ENCODE assay signal across 10 mouse cellular contexts in genomic region chrX:57277560-57278335, GRCm38 (mm10).
DNase-seq lines count a peak whose midpoint lies in the region; ATAC-seq and TF ChIP-seq lines count a peak whose summit lies in the region.
"Had no signal": no experiment of that assay in that cellular context is flagged by ENCODE, and none has a peak within 500 bp of the region (broad histone marks: within the 10 kb centered on the region; RNA-seq: fewer than 3 reads in every experiment).

No protein-coding gene starts in this region.

- H3K4me2 ChIP-seq in midbrain, embryonic 12.5 days (replicated peaks) = no peak overlapping the region
- no peak overlapping the region for H3K4me2 ChIP-seq in midbrain, embryonic 15.5 days
- peak overlapping the region; percentile 36; the same call in 1 of the 2 replicates for H3K4me2 ChIP-seq in heart, embryonic 13.5 days
- no peak overlapping the region for H3K4me2 ChIP-seq in lung, postnatal 0 days (replicated peaks; ENCODE audit: low read depth, low read length)

- H3K36me3 ChIP-seq in midbrain, embryonic 12.5 days = no peaks in the 10 kb centered on the region
- no peaks in the 10 kb centered on the region for H3K36me3 ChIP-seq in midbrain, embryonic 15.5 days (replicated peaks)
- no peaks in the 10 kb centered on the region for H3K36me3 ChIP-seq in heart, embryonic 13.5 days
- H3K36me3 ChIP-seq in lung, postnatal 0 days (ENCODE audit: insufficient read depth, low read length) = no peaks in the 10 kb centered on the region

- 0 out of 2 replicates have a peak, but pooled peaks have one; percentile 23 for ATAC-seq in midbrain, embryonic 12.5 days (ENCODE audit: low FRiP score, low read depth)
- no peak for ATAC-seq in midbrain, embryonic 15.5 days (replicated peaks)
- no peak for ATAC-seq in heart, embryonic 13.5 days (ENCODE audit: extremely low read depth, insufficient number of reproducible peaks, low FRiP score, low TSS enrichment)
- ATAC-seq in lung, postnatal 0 days = peak; percentile 80
- ATAC-seq: inflammation-experienced regulatory T-cells, adult 6 months had no signal

- DNase-seq in adrenal gland, postnatal 14 days = peak; percentile 20
- DNase-seq in adrenal gland, postnatal 4 days (ENCODE audit: low spot score in 2 of 2) = no peak
- DNase-seq in lung, postnatal 0 days (ENCODE audit: low spot score) = peak; percentile 63
- DNase-seq in layer of hippocampus, adult 9-11 months = no peak
- DNase-seq in cerebellum, adult 9-11 months = no peak
- DNase-seq: cerebellum, adult 11 months had no signal

- H3K4me1 ChIP-seq in midbrain, embryonic 12.5 days = 0 out of 2 replicates have a peak, but pooled peaks cover 4% of the 10 kb centered on the region
- H3K4me1 ChIP-seq in midbrain, embryonic 15.5 days = no peaks in the 10 kb centered on the region
- H3K4me1 ChIP-seq in heart, embryonic 13.5 days = peaks cover 24% of the 10 kb centered on the region
- H3K4me1 ChIP-seq in lung, postnatal 0 days (ENCODE audit: insufficient read depth, low read depth, low read length) = no peaks in the 10 kb centered on the region

- H3K4me3 ChIP-seq in midbrain, embryonic 12.5 days = no peak overlapping the region
- no peak overlapping the region for H3K4me3 ChIP-seq in midbrain, embryonic 15.5 days
- no peak overlapping the region for H3K4me3 ChIP-seq in heart, embryonic 13.5 days
- no peak overlapping the region for H3K4me3 ChIP-seq in lung, postnatal 0 days (ENCODE audit: low read depth, low read length)

- no peak for TF ChIP-seq CTCF in lung, postnatal 0 days (IDR thresholded peaks at IDR 0.05)

- H3K27ac ChIP-seq in midbrain, embryonic 12.5 days (replicated peaks) = no peak overlapping the region
- no peak overlapping the region for H3K27ac ChIP-seq in midbrain, embryonic 15.5 days
- peak overlapping the region; percentile 91 for H3K27ac ChIP-seq in heart, embryonic 13.5 days (replicated peaks)
- peak overlapping the region; percentile 51 for H3K27ac ChIP-seq in lung, postnatal 0 days (ENCODE audit: low read length)

- H3K9ac ChIP-seq in midbrain, embryonic 12.5 days (replicated peaks) = no peak overlapping the region
- no peak overlapping the region for H3K9ac ChIP-seq in midbrain, embryonic 15.5 days
- peak overlapping the region; percentile 40; the same call in 1 of the 2 replicates for H3K9ac ChIP-seq in heart, embryonic 13.5 days
- no peak overlapping the region for H3K9ac ChIP-seq in lung, postnatal 0 days (replicated peaks; ENCODE audit: low read depth)

- H3K27me3 ChIP-seq in midbrain, embryonic 12.5 days = no peaks in the 10 kb centered on the region
- no peaks in the 10 kb centered on the region for H3K27me3 ChIP-seq in midbrain, embryonic 15.5 days (replicated peaks)
- no peaks in the 10 kb centered on the region for H3K27me3 ChIP-seq in heart, embryonic 13.5 days (replicated peaks)
- H3K27me3 ChIP-seq in lung, postnatal 0 days (replicated peaks; ENCODE audit: insufficient read depth, low read length) = no peaks in the 10 kb centered on the region

- TF ChIP-seq EP300 in lung, postnatal 0 days (IDR thresholded peaks at IDR 0.05) = no peak

- WGBS in midbrain, embryonic 12.5 days = 43% methylated on average over 6 of the region's 6 CpGs
- WGBS in midbrain, embryonic 15.5 days = 43% methylated on average over 6 of the region's 6 CpGs
- WGBS in heart, embryonic 13.5 days = 22% methylated on average over 6 of the region's 6 CpGs
- 16% methylated on average over 6 of the region's 6 CpGs for WGBS in lung, postnatal 0 days

- no peaks in the 10 kb centered on the region for H3K9me3 ChIP-seq in midbrain, embryonic 12.5 days
- no peaks in the 10 kb centered on the region for H3K9me3 ChIP-seq in midbrain, embryonic 15.5 days
- H3K9me3 ChIP-seq in heart, embryonic 13.5 days = no peaks in the 10 kb centered on the region
- H3K9me3 ChIP-seq in lung, postnatal 0 days (ENCODE audit: low read length) = no peaks in the 10 kb centered on the region

Comparison
In these comparisons a context has a peak if more than half of its experiments do, and no peak if none do; other contexts are left out.
1. DNase-seq: peak in adrenal gland, postnatal 14 days (single experiment) and lung, postnatal 0 days (single experiment); none in adrenal gland, postnatal 4 days (0 of 2), layer of hippocampus, adult 9-11 months (single experiment) and cerebellum, adult 9-11 months (single experiment).
2. ATAC-seq: peak in midbrain, embryonic 12.5 days (single experiment) and lung, postnatal 0 days (single experiment); none in midbrain, embryonic 15.5 days (single experiment) and heart, embryonic 13.5 days (single experiment).
3. H3K27ac ChIP-seq: peak in heart, embryonic 13.5 days (single experiment) and lung, postnatal 0 days (single experiment); none in midbrain, embryonic 12.5 days (single experiment) and midbrain, embryonic 15.5 days (single experiment).